Comparison of ENCODE assay signal across 11 mouse cellular contexts in genomic region chr5:85772086-85772485, GRCm38 (mm10).
DNase-seq lines count a peak whose midpoint lies in the region; ATAC-seq and TF ChIP-seq lines count a peak whose summit lies in the region.
"Had no signal": no experiment of that assay in that cellular context is flagged by ENCODE, and none has a peak within 500 bp of the region (broad histone marks: within the 10 kb centered on the region; RNA-seq: fewer than 3 reads in every experiment).

No protein-coding gene starts in this region.

- no peaks in the 10 kb centered on the region for H3K9me3 ChIP-seq in forebrain, embryonic 15.5 days
- H3K9me3 ChIP-seq: limb, embryonic 12.5 days had no signal

- TF ChIP-seq CTCF in thymus, adult 2 months (IDR thresholded peaks at IDR 0.05; ENCODE audit: borderline replicate concordance, control insufficient read depth, extremely low read depth, insufficient read depth, low read length, poor library complexity) = no peak

- 55% methylated on average over 4 of the region's 4 CpGs for WGBS in thymus, adult 2 months
- WGBS in forebrain, embryonic 15.5 days = 20% methylated on average over 4 of the region's 4 CpGs

- H3K4me3 ChIP-seq in thymus, adult 2 months (ENCODE audit: control insufficient read depth, insufficient read depth, low read length) = no peak overlapping the region
- no peak overlapping the region for H3K4me3 ChIP-seq in forebrain, embryonic 15.5 days
- H3K4me3 ChIP-seq: limb, embryonic 12.5 days had no signal

- TF ChIP-seq POLR2A in thymus, adult 2 months (IDR thresholded peaks at IDR 0.05; ENCODE audit: control insufficient read depth, extremely low read depth, insufficient read depth, low read length, poor library complexity) = no peak

- ATAC-seq in forebrain, embryonic 15.5 days (replicated peaks) = peak; percentile 98
- peak; percentile 70; the same call in 1 of the 2 replicates for ATAC-seq in neutrophil, adult 5-6 weeks (ENCODE audit: extremely low read depth, insufficient number of reproducible peaks, low FRiP score, poor library complexity, severe bottlenecking)

- H3K27ac ChIP-seq in thymus, adult 2 months (ENCODE audit: control insufficient read depth, insufficient read depth, low read length) = no peak overlapping the region
- H3K27ac ChIP-seq in forebrain, embryonic 15.5 days (replicated peaks) = peak overlapping the region; percentile 44; the same call in 1 of the 2 replicates
- H3K27ac ChIP-seq: limb, embryonic 12.5 days; macrophage had no signal

- H3K36me3 ChIP-seq in thymus, adult 2 months (ENCODE audit: control insufficient read depth, insufficient read depth, low read length) = no peaks in the 10 kb centered on the region
- H3K36me3 ChIP-seq in forebrain, embryonic 15.5 days = no peaks in the 10 kb centered on the region
- H3K36me3 ChIP-seq: limb, embryonic 12.5 days had no signal

- peak; percentile 2 for DNase-seq in thymus, adult 2 months
- DNase-seq in thymus, postnatal 4 days = no peak
- DNase-seq in Muller cell, postnatal 12 days (ENCODE audit: inconsistent ontology term) = peak; percentile 73
- no peak for DNase-seq in adrenal gland, postnatal 36 days
- no peak for DNase-seq in urinary bladder, postnatal 25 days (ENCODE audit: low spot score)
- no peak for DNase-seq in spleen, postnatal 14 days (ENCODE audit: low spot score in 2 of 2)
- DNase-seq: kidney, postnatal 25 days had no signal

- no peak overlapping the region for H3K4me2 ChIP-seq in forebrain, embryonic 15.5 days (replicated peaks)
- H3K4me2 ChIP-seq: limb, embryonic 12.5 days had no signal

- H3K9ac ChIP-seq in forebrain, embryonic 15.5 days (replicated peaks) = no peak overlapping the region
- H3K9ac ChIP-seq: limb, embryonic 12.5 days had no signal

- no peaks in the 10 kb centered on the region for H3K4me1 ChIP-seq in thymus, adult 2 months (replicated peaks; ENCODE audit: control insufficient read depth, insufficient read depth, low read length)
- no peaks in the 10 kb centered on the region for H3K4me1 ChIP-seq in forebrain, embryonic 15.5 days
- H3K4me1 ChIP-seq: limb, embryonic 12.5 days had no signal

- no peaks in the 10 kb centered on the region for H3K27me3 ChIP-seq in thymus, adult 2 months (ENCODE audit: control insufficient read depth, insufficient read depth, low read length)
- no peaks in the 10 kb centered on the region for H3K27me3 ChIP-seq in forebrain, embryonic 15.5 days
- H3K27me3 ChIP-seq: limb, embryonic 12.5 days had no signal

Comparison
In these comparisons a context has a peak if more than half of its experiments do, and no peak if none do; other contexts are left out.
1. DNase-seq: peak in thymus, adult 2 months (single experiment) and Muller cell, postnatal 12 days (single experiment); none in thymus, postnatal 4 days (single experiment), adrenal gland, postnatal 36 days (0 of 2), urinary bladder, postnatal 25 days (single experiment) and spleen, postnatal 14 days (0 of 2).